Comparison of ENCODE assay signal across 37 mouse cellular contexts in the genomic region with DNA sequence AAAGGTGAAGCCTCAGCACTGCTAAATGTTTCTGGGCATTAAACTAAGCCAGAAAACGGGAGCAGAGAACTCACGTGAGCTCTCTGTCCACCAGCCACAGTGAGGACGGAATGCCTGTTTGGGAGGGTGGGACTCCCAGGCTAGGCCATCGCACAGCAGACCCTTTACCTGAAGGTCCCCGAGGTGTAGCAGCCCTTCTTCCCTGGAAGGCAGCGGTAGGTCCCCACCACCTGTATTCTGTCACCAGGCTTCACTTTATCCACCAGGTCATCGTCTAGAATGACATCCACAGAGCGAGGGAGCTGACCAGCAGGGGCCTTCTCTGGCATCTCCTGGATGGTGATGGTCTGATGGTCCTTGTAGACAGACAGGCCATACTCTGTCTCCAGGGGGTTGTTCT. TPM values are rescaled to one million over a fixed set of nuclear protein-coding genes. Genes with fewer than 3 reads are reported as not detected.
"Had no signal": no experiment of that assay in that cellular context is flagged by ENCODE, and none has a peak within 500 bp of the region (broad histone marks: within the 10 kb centered on the region; RNA-seq: fewer than 3 reads in every experiment).

No protein-coding gene starts in this region.

- H3K4me2 ChIP-seq: embryonic facial prominence, embryonic 12.5 days; embryonic facial prominence, embryonic 13.5 days; embryonic facial prominence, embryonic 15.5 days; forebrain, embryonic 12.5 days; forebrain, embryonic 13.5 days; forebrain, embryonic 15.5 days had no signal

- H3K9me3 ChIP-seq: embryonic facial prominence, embryonic 10.5 days; embryonic facial prominence, embryonic 12.5 days; embryonic facial prominence, embryonic 13.5 days; embryonic facial prominence, embryonic 15.5 days; forebrain, embryonic 10.5 days; forebrain, embryonic 12.5 days; forebrain, embryonic 13.5 days; forebrain, embryonic 15.5 days had no signal

- ATAC-seq: forebrain, embryonic 13.5 days; forebrain, embryonic 14.5 days; forebrain, embryonic 15.5 days; forebrain, embryonic 16.5 days; forebrain, postnatal 0 days had no signal

- DNase-seq: cerebellum, adult 18-20 months; cerebellum, adult 2 months; cerebellum, adult 8-10 months; cerebellum, adult 9-10 months; cerebellum, adult 9-11 months; cerebellum, postnatal 10 days; cerebellum, postnatal 14 days; cerebellum, postnatal 25 days; cerebellum, postnatal 36 days; embryo, embryonic 11 days; forebrain, postnatal 0 days; gastrocnemius, adult 2 months; gastrocnemius, postnatal 10 days; gastrocnemius, postnatal 14 days; gastrocnemius, postnatal 25 days; gastrocnemius, postnatal 36 days; heart, adult 18-20 months had no signal

- H3K9ac ChIP-seq: embryonic facial prominence, embryonic 12.5 days; embryonic facial prominence, embryonic 13.5 days; embryonic facial prominence, embryonic 15.5 days; forebrain, embryonic 12.5 days; forebrain, embryonic 13.5 days; forebrain, embryonic 15.5 days; forebrain, postnatal 0 days had no signal

- H3K4me3 ChIP-seq: embryonic facial prominence, embryonic 10.5 days; embryonic facial prominence, embryonic 12.5 days; embryonic facial prominence, embryonic 13.5 days; embryonic facial prominence, embryonic 15.5 days; erythroblast, embryonic 14.5 days; forebrain, embryonic 10.5 days; forebrain, embryonic 12.5 days; forebrain, embryonic 13.5 days; forebrain, embryonic 15.5 days; gastrocnemius, adult 2 months had no signal

- H3K27ac ChIP-seq: embryonic facial prominence, embryonic 10.5 days; embryonic facial prominence, embryonic 12.5 days; embryonic facial prominence, embryonic 13.5 days; embryonic facial prominence, embryonic 15.5 days; forebrain, embryonic 10.5 days; forebrain, embryonic 12.5 days; forebrain, embryonic 13.5 days; forebrain, embryonic 15.5 days; gastrocnemius, adult 2 months had no signal

- H3K27me3 ChIP-seq: embryonic facial prominence, embryonic 12.5 days; embryonic facial prominence, embryonic 13.5 days; embryonic facial prominence, embryonic 15.5 days; forebrain, embryonic 12.5 days; forebrain, embryonic 13.5 days; forebrain, embryonic 15.5 days had no signal

RNA-seq across cellular contexts. Expression of gene Il17f, which starts 24.1 kb away (rescaled TPM):
- total RNA-seq: forebrain, postnatal 0 days; gastrocnemius, adult 18-20 months; gastrocnemius, adult 2 months; gastrocnemius, adult 8-10 months; gastrocnemius, postnatal 14 days; gastrocnemius, postnatal 25 days; gastrocnemius, postnatal 36 days; gastrocnemius, postnatal 4 days; granulocyte monocyte progenitor cell, adult 5-6 weeks; heart, adult 18-20 months had no signal
- polyA plus RNA-seq: cerebellum, adult 2 months; cortical plate, adult 2 months; embryonic facial prominence, embryonic 11.5 days; embryonic facial prominence, embryonic 13.5 days; embryonic facial prominence, embryonic 14.5 days; embryonic facial prominence, embryonic 15.5 days; erythroblast, embryonic 14.5 days; forebrain, embryonic 14.5 days; forebrain, embryonic 15.5 days; forebrain, embryonic 16.5 days; forebrain, postnatal 0 days; frontal cortex, adult 2 months; gonadal fat pad, adult 2 months had no signal
